Mouse (Mus musculus): ENCODE data around the gene Cdc20b.

DNA sequence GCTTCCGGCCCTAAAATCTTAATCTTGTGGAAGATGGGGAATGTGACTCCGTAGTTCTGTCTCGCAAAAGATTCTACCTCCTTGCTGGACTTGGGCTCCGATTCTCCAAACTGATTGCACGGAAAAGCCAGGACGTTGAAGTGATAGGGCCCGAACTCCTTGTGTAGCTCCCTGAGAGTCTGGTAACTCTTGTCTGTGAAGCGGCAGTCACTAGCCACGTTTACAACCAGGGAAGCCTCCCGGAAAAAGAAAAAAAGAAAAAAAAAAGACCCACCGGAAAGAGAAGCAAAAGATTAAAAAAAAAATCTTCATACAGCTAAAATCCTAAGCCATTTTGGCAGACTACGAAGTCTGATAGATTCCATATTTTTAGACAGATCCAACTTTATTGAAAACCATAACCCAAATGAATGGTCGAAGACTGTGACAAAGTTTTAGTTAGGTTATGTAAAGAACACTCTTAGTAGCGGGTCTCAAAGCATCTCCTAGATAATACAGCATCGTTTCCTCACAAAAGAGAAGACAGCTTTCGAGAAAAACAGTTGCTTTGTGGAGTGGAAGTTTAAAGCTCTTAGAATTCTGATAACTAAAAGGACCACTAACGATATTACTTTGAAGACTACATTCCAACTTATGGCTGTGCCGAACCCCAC lies 10.7 kb downstream of the Cdc20b start:
- TF ChIP-seq CTCF (conservative IDR thresholded peaks at IDR 0.05; ENCODE audit: low read length) (no peak), POU5F1 (IDR thresholded peaks at IDR 0.05; ENCODE audit: borderline replicate concordance, low read length) (no peak)
